ENCODE assay signal across 10 mouse cellular contexts in genomic region chr3:95663486-95663885, GRCm38 (mm10). TPM values are rescaled to one million over a fixed set of nuclear protein-coding genes. Genes with fewer than 3 reads are reported as not detected.
DNase-seq lines count a peak whose midpoint lies in the region; ATAC-seq and TF ChIP-seq lines count a peak whose summit lies in the region.
"Had no signal": no experiment of that assay in that cellular context is flagged by ENCODE, and none has a peak within 500 bp of the region (broad histone marks: within the 10 kb centered on the region; RNA-seq: fewer than 3 reads in every experiment).

No protein-coding gene starts in this region.

- H3K27ac ChIP-seq in gastrocnemius, adult 2 months: peak overlapping the region; percentile 100
- peak overlapping the region; percentile 59 for H3K27ac ChIP-seq in spleen, adult 2 months (ENCODE audit: insufficient read depth, low read length)
- H3K27ac ChIP-seq in stomach, postnatal 0 days (replicated peaks): peak overlapping the region; percentile 63

- no peak for DNase-seq in gastrocnemius, adult 2 months
- DNase-seq in gastrocnemius, adult 18-20 months (ENCODE audit: low spot score): no peak
- no peak for DNase-seq in spleen, adult 2 months (ENCODE audit: low read depth in 1 of 2, low spot score in 2 of 2)
- DNase-seq in spleen, adult 18-20 months: no peak
- peak; percentile 40 for DNase-seq in induced T-regulatory cell, adult 2 months (ENCODE audit: low read depth)
- no peak for DNase-seq in stomach, postnatal 0 days (ENCODE audit: low spot score)
- DNase-seq in B cell, adult 2 months: no peak
- DNase-seq in cerebellum, adult 11-12 months: no peak
- DNase-seq: cerebellum, adult 8-10 months; lung, adult 18-20 months had no signal

- intact Hi-C loops in gastrocnemius, adult 2 months (cut with DNase I): no loop called here

- no peaks in the 10 kb centered on the region for H3K9me3 ChIP-seq in stomach, postnatal 0 days (ENCODE audit: control insufficient read depth, low read length)

- peaks cover 42% of the 10 kb centered on the region for H3K4me1 ChIP-seq in spleen, adult 2 months (ENCODE audit: control insufficient read depth, insufficient read depth, insufficient read length)
- H3K4me1 ChIP-seq in stomach, postnatal 0 days (replicated peaks; ENCODE audit: control insufficient read depth, insufficient read depth): peaks cover 18% of the 10 kb centered on the region; the same call in 1 of the 2 replicates

- H3K4me2 ChIP-seq in stomach, postnatal 0 days (replicated peaks; ENCODE audit: low read depth): no peak overlapping the region; the same call in 1 of the 2 replicates

- H3K9ac ChIP-seq in stomach, postnatal 0 days (ENCODE audit: low read length): no peak overlapping the region

- no peaks in the 10 kb centered on the region for H3K27me3 ChIP-seq in spleen, adult 2 months (ENCODE audit: control insufficient read depth, insufficient read depth, low read length)
- no peaks in the 10 kb centered on the region for H3K27me3 ChIP-seq in stomach, postnatal 0 days (ENCODE audit: control insufficient read depth, insufficient read depth, low read length)

- TF ChIP-seq POLR2A in spleen, adult 2 months (IDR thresholded peaks at IDR 0.05; ENCODE audit: low read depth, low read length): no peak

- no peak for ATAC-seq in stomach, postnatal 0 days (ENCODE audit: low FRiP score, low TSS enrichment)

- 38% methylated on average over 2 of the region's 2 CpGs for WGBS in spleen, adult 2 months
- 64% methylated on average over 2 of the region's 2 CpGs for WGBS in stomach, postnatal 0 days

- peaks cover 41% of the 10 kb centered on the region for H3K36me3 ChIP-seq in spleen, adult 2 months (ENCODE audit: control insufficient read depth, insufficient read depth, low read length)
- H3K36me3 ChIP-seq in stomach, postnatal 0 days (ENCODE audit: control insufficient read depth, insufficient read depth, low read length): peaks cover 14% of the 10 kb centered on the region

- TF ChIP-seq CTCF in gastrocnemius, adult 2 months (IDR thresholded peaks at IDR 0.05): no peak
- no peak for TF ChIP-seq CTCF in spleen, adult 2 months (IDR thresholded peaks at IDR 0.05; ENCODE audit: extremely low read depth, insufficient read depth, insufficient read length, insufficient replicate concordance)
- TF ChIP-seq CTCF in stomach, postnatal 0 days (IDR thresholded peaks at IDR 0.05; ENCODE audit: low read depth): no peak

- H3K4me3 ChIP-seq in gastrocnemius, adult 2 months: peak overlapping the region; percentile 97
- H3K4me3 ChIP-seq in spleen, adult 2 months (ENCODE audit: extremely low read depth, insufficient read depth, insufficient read length): peak overlapping the region; percentile 6; the same call in 1 of the 2 replicates
- no peak overlapping the region for H3K4me3 ChIP-seq in stomach, postnatal 0 days (ENCODE audit: low read depth, low read length)

- no peak for TF ChIP-seq EP300 in stomach, postnatal 0 days (optimal IDR thresholded peaks at IDR 0.05)

RNA-seq across cellular contexts. Expression of gene Mcl1, which starts 4.9 kb away (rescaled TPM):
- total RNA-seq in gastrocnemius, adult 2 months (2021): 100 to 1,000 TPM; 110 to 123 TPM
- total RNA-seq in gastrocnemius, adult 18-20 months (2021): 10 to 100 TPM; 96.0 to 99.4 TPM
- 169 and 276 TPM in 2 replicates for polyA plus RNA-seq in spleen, adult 2 months (2012; rRNA removed)
- polyA plus RNA-seq in stomach, postnatal 0 days (2015; fragmentation: Nextera tagmentation; extraction: Ambion mirVana): 57.9 and 59.2 TPM in 2 replicates

RNA-seq across cellular contexts. Expression of gene Adamtsl4, which starts 24.2 kb away (rescaled TPM):
- total RNA-seq in gastrocnemius, adult 2 months (2021): 10 to 100 TPM; 17.2 to 32.0 TPM
- 10 to 100 TPM; 25.9 to 30.8 TPM for total RNA-seq in gastrocnemius, adult 18-20 months (2021)
- polyA plus RNA-seq in spleen, adult 2 months (2012; rRNA removed): 7.9 and 8.1 TPM in 2 replicates
- polyA plus RNA-seq in stomach, postnatal 0 days (2015; fragmentation: Nextera tagmentation; extraction: Ambion mirVana): 9.4 and 10.4 TPM in 2 replicates

RNA-seq across cellular contexts. Expression of gene Ensa, which starts 38.7 kb away (rescaled TPM):
- 100 to 1,000 TPM in 1 of 2 experiments, 10 to 100 TPM in 1; 97.2 to 102 TPM for total RNA-seq in gastrocnemius, adult 2 months (2021)
- 100 to 1,000 TPM in 1 of 2 experiments, 10 to 100 TPM in 1; 95.9 to 106 TPM for total RNA-seq in gastrocnemius, adult 18-20 months (2021)
- polyA plus RNA-seq in spleen, adult 2 months (2012; rRNA removed): 8.3 and 10.4 TPM in 2 replicates
- 42.3 and 44.2 TPM in 2 replicates for polyA plus RNA-seq in stomach, postnatal 0 days (2015; fragmentation: Nextera tagmentation; extraction: Ambion mirVana)
